Mouse (Mus musculus) right cerebral cortex, postnatal 25 days (tissue): ENCODE measurements around the gene Selenom.

Experiments
- DNase-seq: peaks from one replicate; pipeline ENCODE4 v3.0.0; 2022

Selenom gene

DNA sequence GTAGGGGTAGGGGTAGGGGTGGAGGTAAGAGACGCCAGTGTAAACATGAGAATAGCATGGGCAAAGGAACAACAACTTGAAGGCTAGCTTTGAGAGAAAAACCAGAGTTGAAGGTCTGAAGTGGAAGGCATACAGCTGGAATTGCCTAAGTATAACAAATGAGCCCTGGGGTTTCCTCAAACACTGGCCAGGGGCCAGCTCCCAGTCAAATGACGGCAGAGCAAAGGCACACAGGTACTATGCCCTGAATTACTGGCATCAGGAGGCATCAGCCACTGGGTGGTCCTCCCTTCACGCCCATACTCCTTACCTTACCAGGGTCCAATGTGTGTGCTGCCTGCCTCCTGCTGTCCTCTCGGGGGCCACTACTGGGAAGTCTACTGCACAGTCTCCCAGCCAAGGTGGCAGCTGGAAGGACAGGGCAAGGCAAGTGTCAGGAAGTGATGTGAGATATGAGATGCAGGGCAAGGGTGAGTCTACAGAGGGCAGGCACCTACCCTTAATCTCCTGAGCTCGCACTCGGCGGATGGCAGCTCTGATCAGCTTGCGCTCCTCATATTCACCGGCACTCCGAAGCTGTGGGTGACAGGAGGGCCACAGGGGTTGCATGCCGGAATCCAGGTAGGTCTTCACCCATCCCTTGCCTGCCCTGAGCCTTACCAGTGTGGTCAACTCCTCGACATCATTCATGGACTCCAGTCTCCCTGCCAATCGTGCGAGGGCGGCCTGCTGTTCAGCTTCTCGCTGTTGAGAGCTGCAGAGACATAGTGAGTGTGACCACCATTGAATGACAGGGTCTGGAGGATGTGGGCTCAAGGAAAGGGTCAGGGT, 17.8 kb downstream of the Selenom start:
- DNase-seq, result no peak

- no peak for DNase-seq
These were observed 19.0 kb downstream of the Selenom start for GRCm38 (mm10) chr11:3533406-3533932.

DNA sequence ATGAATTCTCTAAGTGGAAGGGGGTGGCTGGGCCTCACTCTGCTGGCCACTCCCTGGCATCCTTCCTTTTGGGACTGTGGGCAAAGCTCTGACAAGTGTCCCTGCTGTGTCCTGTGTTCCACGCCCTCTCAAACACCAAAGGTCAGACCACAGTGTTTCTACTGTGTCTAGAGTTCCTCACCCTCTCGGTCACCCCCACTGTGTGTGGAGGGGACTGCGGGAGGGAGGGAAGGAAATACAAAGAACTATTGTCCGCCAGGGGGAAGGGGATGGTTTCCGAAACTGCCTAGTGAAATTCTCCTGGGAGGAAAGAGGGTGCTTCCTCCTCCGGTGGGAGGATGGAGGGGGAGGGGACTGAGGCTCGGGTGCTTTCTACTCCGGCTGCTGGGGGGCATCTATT, 20.5 kb downstream of the Selenom start:
- DNase-seq, result no peak

DNA sequence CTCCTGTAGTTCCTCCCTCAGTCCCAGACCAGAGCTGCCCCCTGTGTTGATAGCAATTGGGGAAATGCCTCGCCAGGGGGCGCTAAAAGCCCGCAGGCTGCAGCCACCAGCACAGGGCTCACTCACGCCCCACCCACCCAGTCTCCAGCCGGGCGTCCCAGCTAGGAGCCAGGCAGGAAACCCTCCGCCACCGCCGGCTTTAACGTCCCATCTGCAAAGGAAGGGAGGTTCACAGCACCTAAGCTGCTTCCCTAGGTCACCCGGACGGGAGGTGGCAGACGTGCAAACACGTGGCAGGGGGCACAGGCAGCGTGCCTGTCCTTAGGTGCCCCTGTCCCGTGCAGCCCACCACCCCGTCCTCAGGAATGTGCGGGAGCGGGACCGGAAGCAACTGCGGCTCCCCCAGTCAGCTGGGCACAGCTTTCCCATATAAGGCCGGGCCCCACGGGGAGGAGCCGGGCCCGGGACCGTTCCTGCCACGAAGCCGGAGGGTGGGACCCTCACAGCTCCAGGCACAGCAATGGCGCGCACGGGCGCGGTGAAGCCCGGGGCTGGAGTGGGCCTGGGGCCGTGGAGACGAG, 21.0 kb downstream of the Selenom start:
- peak; percentile 90 for DNase-seq

- DNase-seq, result no peak
These were observed 21.6 kb downstream of the Selenom start for GRCm38 (mm10) chr11:3536082-3536481.

- no peak for DNase-seq
These were observed 22.4 kb downstream of the Selenom start for GRCm38 (mm10) chr11:3536745-3537333.

- DNase-seq, result no peak
These were observed 23.2 kb downstream of the Selenom start for GRCm38 (mm10) chr11:3537711-3538110.

DNA sequence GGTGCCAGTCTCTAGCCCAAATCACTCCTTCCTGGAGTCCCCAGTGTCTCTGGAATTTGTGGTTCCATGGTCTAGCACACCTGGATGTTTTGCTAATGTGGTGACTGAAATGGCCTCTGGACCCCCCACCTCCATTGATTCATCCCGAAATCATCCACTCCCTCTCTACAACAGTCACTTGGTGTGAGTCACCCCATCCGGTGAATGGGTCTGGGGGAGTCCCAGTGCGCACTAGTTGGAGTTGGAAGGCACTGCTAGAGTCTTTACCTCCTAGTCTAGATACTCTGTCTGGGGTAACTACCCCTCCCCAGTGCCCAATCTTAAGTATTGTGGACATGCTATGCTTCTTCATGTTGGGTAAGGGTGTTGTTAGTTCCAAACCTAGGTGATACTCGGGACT, 23.9 kb downstream of the Selenom start:
- no peak for DNase-seq

GRCm38 (mm10) chr11:3539111-3539825, 24.8 kb downstream of the Selenom start:
- peak; percentile 86 for DNase-seq

DNA sequence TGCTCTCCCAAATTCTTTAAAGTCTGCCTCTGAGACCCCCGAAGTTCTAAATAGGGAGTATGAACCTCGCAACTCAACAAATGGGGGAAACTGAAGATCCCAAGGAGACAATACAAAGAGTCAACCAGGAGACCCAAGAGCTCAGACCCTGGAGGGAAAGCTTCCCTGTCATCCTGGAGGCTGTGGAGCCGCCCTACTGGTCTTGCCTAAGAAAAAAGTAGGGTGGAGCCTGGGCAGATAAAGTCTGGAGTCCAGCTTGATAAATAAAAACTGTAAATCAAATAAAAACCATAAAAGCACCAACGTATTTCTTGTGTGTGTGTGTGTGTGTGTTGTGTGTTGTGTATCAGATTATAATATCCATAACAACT, 25.3 kb downstream of the Selenom start:
- no peak for DNase-seq

DNA sequence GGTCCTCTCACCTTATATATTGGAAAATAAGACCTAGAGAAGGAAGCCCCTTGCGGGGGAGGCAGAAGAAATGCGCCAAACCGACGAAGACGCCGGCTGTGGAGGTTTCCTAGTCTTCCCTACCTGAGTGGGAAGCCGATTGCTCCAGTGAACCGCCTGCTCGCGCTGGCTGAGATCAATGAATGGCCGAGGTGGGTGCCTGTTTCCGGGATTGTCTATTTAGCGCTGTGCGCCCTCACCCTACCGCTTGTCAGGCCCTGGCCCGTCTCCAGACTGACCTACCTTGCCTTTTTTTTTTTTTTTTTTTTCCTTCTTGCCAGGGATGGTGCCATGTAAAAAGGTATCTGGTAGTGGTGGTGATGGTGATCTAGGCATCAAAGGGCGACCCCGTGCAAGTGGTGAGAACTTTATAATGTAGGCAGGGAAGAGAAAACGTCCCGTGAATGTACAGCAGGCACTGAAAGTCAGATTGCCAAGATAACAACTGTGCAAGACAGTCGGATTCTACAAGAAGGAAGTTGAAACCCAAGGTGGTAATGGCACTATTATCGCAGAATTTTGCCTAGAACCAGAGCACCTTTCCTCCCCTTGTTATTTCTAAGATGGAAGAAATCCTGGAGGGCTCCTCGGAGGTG, 26.1 kb downstream of the Selenom start, which contains the start of gene Smtn:
TSS of gene Smtn (minus strand) at position 162 of the 635 bp plus-strand sequence.
- no peak for DNase-seq

DNA sequence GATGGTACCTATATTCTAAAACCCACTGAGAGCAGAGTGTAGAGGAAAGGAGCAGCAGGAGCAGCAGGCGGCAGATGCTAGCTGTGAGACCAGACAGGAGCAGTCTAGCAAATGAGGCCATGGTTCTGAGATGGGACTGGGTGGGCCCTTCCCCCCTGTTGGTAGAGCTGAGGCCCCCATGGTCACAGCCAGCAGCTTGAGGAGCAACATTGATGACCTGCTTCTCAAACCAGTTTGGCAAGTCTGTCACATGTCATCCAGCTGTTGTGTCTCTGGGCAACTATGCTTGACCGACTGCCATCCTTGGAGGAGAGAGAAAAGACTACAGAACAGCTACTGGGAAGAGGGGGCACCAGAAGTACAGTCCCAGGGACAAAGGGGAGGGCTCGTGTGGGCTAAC, 27.4 kb downstream of the Selenom start:
- no peak for DNase-seq

- DNase-seq, result no peak
These were observed 28.5 kb downstream of the Selenom start for GRCm38 (mm10) chr11:3543001-3543400.

GRCm38 (mm10) chr11:3544409-3544808, 29.9 kb downstream of the Selenom start:
- DNase-seq, result no peak

DNA sequence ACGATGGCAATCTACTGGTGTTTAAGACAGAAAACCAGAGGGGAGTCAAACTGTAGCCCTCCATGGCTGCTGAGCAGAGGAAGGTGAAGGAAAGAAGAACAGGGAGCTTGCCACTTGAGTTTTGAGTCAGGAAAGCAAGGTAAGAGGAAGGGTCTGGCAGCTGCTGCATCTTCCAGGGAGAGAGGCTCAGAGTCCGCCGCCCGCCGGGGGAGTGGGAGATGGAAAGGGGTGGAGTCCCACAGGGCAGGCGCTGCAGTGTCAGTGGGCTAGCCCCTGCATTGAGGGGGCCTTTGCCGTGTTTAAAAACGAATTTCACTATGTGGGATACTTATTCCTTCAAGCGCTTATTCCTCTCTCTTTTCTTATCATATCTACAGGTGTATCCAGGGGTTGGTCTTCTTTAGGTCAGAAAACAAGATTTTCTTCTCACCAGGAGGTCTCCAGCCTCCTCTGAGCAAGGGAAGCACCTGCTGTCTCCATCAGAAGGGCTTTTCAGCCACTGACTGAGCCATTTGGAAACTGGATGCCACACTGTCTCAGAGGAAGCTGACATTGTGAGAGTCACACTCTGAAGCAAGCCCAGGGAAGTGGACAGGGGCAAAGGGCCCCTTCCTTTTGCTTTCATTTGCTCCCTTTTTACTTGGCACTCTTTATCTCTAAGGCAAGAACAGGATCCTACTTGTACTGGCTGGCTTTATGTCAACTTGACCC, 31.2 kb downstream of the Selenom start:
- DNase-seq, result no peak

DNA sequence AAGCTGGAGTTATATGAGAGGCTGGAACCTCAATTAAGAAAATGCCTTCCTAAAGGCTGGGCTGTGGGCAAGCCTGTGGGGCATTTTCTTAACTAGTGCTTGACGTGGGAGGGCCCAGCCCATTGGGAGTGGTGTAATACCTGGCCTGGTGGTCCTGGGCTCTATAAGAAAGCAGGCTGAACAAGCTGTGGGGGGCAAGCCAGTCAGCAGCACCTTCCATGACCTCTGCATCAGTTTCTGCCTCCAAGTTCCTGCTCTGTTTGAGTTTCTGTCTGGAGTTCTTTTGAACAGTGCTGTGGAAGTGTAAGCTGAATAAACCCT, 31.7 kb downstream of the Selenom start:
- no peak for DNase-seq

GRCm38 (mm10) chr11:3547047-3547446, 32.6 kb downstream of the Selenom start:
- DNase-seq, result no peak

DNA sequence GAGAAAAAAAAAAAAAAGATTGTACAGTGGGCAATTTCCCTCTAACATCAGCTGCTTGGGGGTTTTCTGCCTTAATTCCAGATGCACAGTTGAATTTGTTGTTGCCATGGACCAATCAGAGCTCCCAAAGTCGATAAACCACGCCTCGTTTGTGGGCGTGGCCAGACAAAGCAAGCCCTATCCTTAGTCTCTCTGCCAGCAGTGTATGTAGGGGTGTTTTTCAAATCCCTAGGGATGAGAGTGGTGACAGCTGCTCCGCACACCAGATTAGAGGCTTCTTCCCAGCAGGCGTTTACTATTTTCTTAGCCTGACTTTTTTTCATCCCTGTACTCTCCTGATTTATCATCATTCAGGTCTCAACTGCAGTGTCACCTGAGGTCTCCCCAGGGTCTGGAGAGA, 33.5 kb downstream of the Selenom start:
- DNase-seq, result no peak

DNA sequence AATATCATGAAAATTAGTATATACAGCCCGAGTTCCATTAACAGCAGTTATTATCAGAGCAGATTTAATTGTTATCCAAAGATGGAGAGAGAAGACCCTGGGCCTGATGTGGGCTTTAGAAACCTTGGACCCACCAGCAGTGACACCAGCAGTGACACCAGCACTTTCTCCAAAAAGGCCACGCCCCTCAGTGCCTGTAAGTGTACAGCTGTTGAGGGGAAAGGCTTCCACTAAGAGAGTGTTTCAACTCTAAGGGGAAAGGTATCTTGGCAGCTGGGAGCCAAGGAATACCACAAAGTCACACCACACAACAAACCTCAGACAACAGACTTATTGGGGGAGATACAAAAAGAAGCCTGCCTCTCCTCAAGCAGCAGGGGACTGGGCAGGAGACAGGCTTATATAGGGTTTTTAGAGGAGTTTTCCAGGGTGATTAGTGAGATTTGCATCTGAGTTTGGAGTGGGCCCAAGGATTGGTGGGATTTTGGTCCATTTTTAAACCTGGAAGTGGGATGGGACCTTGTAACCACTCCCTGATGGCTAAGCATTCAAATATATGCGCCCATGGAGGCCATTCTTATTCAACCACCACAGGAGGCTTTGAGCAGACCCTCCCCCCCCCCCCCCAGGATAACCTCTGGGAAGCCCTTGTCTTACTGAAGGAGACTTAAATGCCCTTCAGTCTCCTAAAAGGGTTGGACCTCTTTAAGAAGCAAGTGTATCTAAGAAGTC, 34.2 kb downstream of the Selenom start:
- no peak for DNase-seq

DNA sequence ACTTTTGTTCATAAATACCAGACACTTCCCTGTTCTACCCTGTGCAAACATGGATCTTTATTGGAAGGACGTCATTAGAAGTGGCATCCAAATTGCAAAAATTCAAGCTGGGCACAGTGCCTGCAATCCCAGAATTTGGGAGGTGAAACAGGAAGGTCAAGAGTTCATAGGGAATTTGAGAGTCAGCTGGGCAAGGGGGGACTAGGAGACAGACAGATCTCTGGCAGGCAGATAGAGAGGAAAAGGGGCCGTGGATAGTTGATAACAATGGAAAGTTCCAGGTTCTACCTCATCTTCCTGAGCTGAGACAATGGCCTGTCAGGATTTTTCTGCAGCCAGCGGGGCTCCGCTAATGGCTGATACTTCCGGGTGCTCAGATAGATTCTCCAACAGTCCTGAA, 35.3 kb downstream of the Selenom start:
- no peak for DNase-seq

DNA sequence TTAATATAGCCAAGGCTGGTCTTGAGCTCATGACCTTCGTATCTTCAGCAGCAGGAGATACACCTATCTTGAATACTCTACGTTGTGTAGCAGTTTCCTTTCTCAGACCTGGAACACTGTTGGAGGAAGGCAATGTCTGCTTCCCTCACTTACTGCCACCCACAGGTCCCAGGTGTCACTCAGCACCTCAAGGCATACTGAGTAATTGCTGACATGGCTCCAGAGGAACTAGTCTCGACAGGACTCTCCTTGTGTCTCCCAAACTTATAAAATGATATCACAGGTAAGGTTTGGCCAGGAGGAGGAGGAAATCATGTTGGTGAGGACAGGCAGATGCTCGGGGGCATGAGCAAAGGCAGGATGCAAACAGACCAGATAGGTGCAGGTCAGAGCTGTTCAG, 40.5 kb downstream of the Selenom start:
- DNase-seq, result no peak

- no peak for DNase-seq
These were observed 43.4 kb downstream of the Selenom start for GRCm38 (mm10) chr11:3557852-3558251.
